Mouse (Mus musculus) embryonic facial prominence, embryonic 15.5 days (tissue): ENCODE measurements around the gene Tchp. TPM values are rescaled to one million over a fixed set of nuclear protein-coding genes. Genes with fewer than 3 reads are reported as not detected.

Experiments
- ATAC-seq: fragments of 200-750 bp; cut with Nextera tagmentation; 2 replicates; pipeline ENCODE4 v1.8.0; 2017; ENCODE audit warnings: low read depth, moderate TSS enrichment; ENCODE audit not compliant: insufficient number of reproducible peaks, low FRiP score, low TSS enrichment
- H3K27ac ChIP-seq: fragments of 300-500 bp; sonication (generic); replicated peaks from 2 replicates; pipeline ENCODE4 v1.5.1; 2015; ENCODE audit warnings: mild to moderate bottlenecking, inconsistent platforms
- H3K27me3 ChIP-seq: fragments of 300-500 bp; sonication (generic); 2 replicates; pipeline ENCODE4 v1.6.1; 2015; ENCODE audit warnings: inconsistent platforms
- H3K36me3 ChIP-seq: fragments of 300-500 bp; sonication (generic); 2 replicates; pipeline ENCODE4 v1.6.1; 2015; ENCODE audit warnings: mild to moderate bottlenecking, inconsistent platforms
- H3K4me1 ChIP-seq: fragments of 300-500 bp; sonication (generic); 2 replicates; pipeline ENCODE4 v1.6.1; 2015; ENCODE audit warnings: inconsistent platforms
- H3K4me2 ChIP-seq: fragments of 300-500 bp; sonication (generic); replicated peaks from 2 replicates; pipeline ENCODE4 v1.6.1; 2015; ENCODE audit warnings: mild to moderate bottlenecking, inconsistent platforms
- H3K4me3 ChIP-seq: fragments of 300-500 bp; sonication (generic); replicated peaks from 2 replicates; pipeline ENCODE4 v1.5.1; 2015; ENCODE audit warnings: mild to moderate bottlenecking, inconsistent platforms
- H3K9ac ChIP-seq: fragments of 300-500 bp; sonication (generic); 2 replicates; pipeline ENCODE4 v1.6.1; 2015; ENCODE audit warnings: inconsistent platforms
- H3K9me3 ChIP-seq: fragments of 300-500 bp; sonication (generic); replicated peaks from 2 replicates; pipeline ENCODE4 v1.6.1; 2016; ENCODE audit warnings: inconsistent platforms
- WGBS: fragments of 180-500 bp; shearing (Covaris S2); methylation state at CpG from one replicate; pipeline ENCODE4 v1.1.7; 2015; 5-methylcytosine and 5-hydroxymethylcytosine counted together
- polyA plus RNA-seq: library from polyadenylated mRNA; unstranded; fragments of >200 nt; fragmentation: Nextera tagmentation; extraction: Ambion mirVana; gene quantifications from 2 replicates; pipeline ENCODE4 v1.2.1, GENCODE M21; 2015

Gene Tchp
- polyA plus RNA-seq, 1 experiment from 2014 or later = 17.4 TPM

GRCm38 (mm10) chr5:114698044-114698746 is 9.4 kb upstream of the Tchp start:
- Histone ChIP-seq H3K4me2 (no peak overlapping the region), H3K9ac (no peak overlapping the region), H3K27ac (no peak overlapping the region), H3K27me3 (no peaks in the 10 kb centered on the region), H3K9me3 (no peaks in the 10 kb centered on the region), H3K4me1 (no peaks in the 10 kb centered on the region), H3K4me3 (no peak overlapping the region), H3K36me3 (no peaks in the 10 kb centered on the region)
- WGBS = 84% methylated on average over 19 of the region's 19 CpGs
- ATAC-seq = no peak

- H3K4me1 ChIP-seq = no peaks in the 10 kb centered on the region
- no peaks in the 10 kb centered on the region for H3K9me3 ChIP-seq
- H3K4me3 ChIP-seq = no peak overlapping the region
- H3K9ac ChIP-seq = no peak overlapping the region
- H3K27me3 ChIP-seq = no peaks in the 10 kb centered on the region
- no peak overlapping the region for H3K4me2 ChIP-seq
- H3K27ac ChIP-seq = no peak overlapping the region
- H3K36me3 ChIP-seq = no peaks in the 10 kb centered on the region
- ATAC-seq = no peak
- 55% methylated on average over 7 of the region's 7 CpGs for WGBS
Measured at GRCm38 (mm10) chr5:114699015-114699414, 8.5 kb upstream of the Tchp start.

GRCm38 (mm10) chr5:114702403-114703392 is 4.9 kb upstream of the Tchp start:
- no peaks in the 10 kb centered on the region for H3K4me1 ChIP-seq
- H3K4me3 ChIP-seq = no peak overlapping the region
- H3K4me2 ChIP-seq = no peak overlapping the region
- WGBS = 60% methylated on average over 14 of the region's 14 CpGs
- H3K9me3 ChIP-seq = no peaks in the 10 kb centered on the region
- no peak overlapping the region for H3K9ac ChIP-seq
- H3K36me3 ChIP-seq = no peaks in the 10 kb centered on the region
- H3K27me3 ChIP-seq = no peaks in the 10 kb centered on the region
- ATAC-seq = no peak
- no peak overlapping the region for H3K27ac ChIP-seq

- Histone ChIP-seq H3K27ac (no peak overlapping the region), H3K27me3 (no peaks in the 10 kb centered on the region), H3K9me3 (no peaks in the 10 kb centered on the region), H3K4me1 (peaks cover 9% of the 10 kb centered on the region), H3K9ac (peak overlapping the region; percentile 69), H3K36me3 (peaks cover 39% of the 10 kb centered on the region), H3K4me3 (peak overlapping the region; percentile 87), H3K4me2 (peak overlapping the region; percentile 84)
- no peak for ATAC-seq
- WGBS = 47% methylated on average over 15 of the region's 15 CpGs
Measured at GRCm38 (mm10) chr5:114708491-114708890, 931 bp downstream of the Tchp start.

- no peak overlapping the region for H3K9ac ChIP-seq
- H3K9me3 ChIP-seq = no peaks in the 10 kb centered on the region
- ATAC-seq = no peak
- 87% methylated on average over 21 of the region's 21 CpGs for WGBS
- H3K4me2 ChIP-seq = no peak overlapping the region
- peaks cover 48% of the 10 kb centered on the region for H3K36me3 ChIP-seq
- H3K4me1 ChIP-seq = peaks cover 9% of the 10 kb centered on the region
- no peak overlapping the region for H3K27ac ChIP-seq
- H3K4me3 ChIP-seq = no peak overlapping the region
- no peaks in the 10 kb centered on the region for H3K27me3 ChIP-seq
Measured at GRCm38 (mm10) chr5:114709357-114709756, 1.8 kb downstream of the Tchp start.

GRCm38 (mm10) chr5:114714551-114714950 is 7.0 kb downstream of the Tchp start:
- Histone ChIP-seq H3K4me2 (no peak overlapping the region), H3K9me3 (no peaks in the 10 kb centered on the region), H3K9ac (no peak overlapping the region), H3K27me3 (no peaks in the 10 kb centered on the region), H3K4me3 (no peak overlapping the region), H3K27ac (no peak overlapping the region), H3K36me3 (peaks cover 93% of the 10 kb centered on the region), H3K4me1 (no peaks in the 10 kb centered on the region)
- 89% methylated on average over 18 of the region's 18 CpGs for WGBS
- no peak for ATAC-seq

- no peak overlapping the region for H3K27ac ChIP-seq
- no peak overlapping the region for H3K4me2 ChIP-seq
- H3K9ac ChIP-seq = no peak overlapping the region
- no peak for ATAC-seq
- H3K9me3 ChIP-seq = no peaks in the 10 kb centered on the region
- no peaks in the 10 kb centered on the region for H3K27me3 ChIP-seq
- H3K36me3 ChIP-seq = peaks cover 98% of the 10 kb centered on the region
- H3K4me1 ChIP-seq = no peaks in the 10 kb centered on the region
- 83% methylated on average over 12 of the region's 12 CpGs for WGBS
- H3K4me3 ChIP-seq = no peak overlapping the region
Measured at GRCm38 (mm10) chr5:114717292-114717691, 9.7 kb downstream of the Tchp start.

- H3K27ac ChIP-seq = no peak overlapping the region
- WGBS = 91% methylated on average over 8 of the region's 8 CpGs
- H3K36me3 ChIP-seq = peaks cover 93% of the 10 kb centered on the region
- no peaks in the 10 kb centered on the region for H3K27me3 ChIP-seq
- ATAC-seq = no peak
- no peak overlapping the region for H3K4me2 ChIP-seq
- H3K4me1 ChIP-seq = no peaks in the 10 kb centered on the region
- H3K4me3 ChIP-seq = no peak overlapping the region
- H3K9me3 ChIP-seq = no peaks in the 10 kb centered on the region
- no peak overlapping the region for H3K9ac ChIP-seq
Measured at GRCm38 (mm10) chr5:114717937-114718336, 10.4 kb downstream of the Tchp start.

- Histone ChIP-seq H3K9ac (no peak overlapping the region), H3K27me3 (no peaks in the 10 kb centered on the region), H3K36me3 (peaks cover 87% of the 10 kb centered on the region), H3K27ac (no peak overlapping the region), H3K4me1 (no peaks in the 10 kb centered on the region), H3K4me2 (no peak overlapping the region), H3K4me3 (no peak overlapping the region), H3K9me3 (no peaks in the 10 kb centered on the region)
- no peak for ATAC-seq
- 90% methylated on average over 13 of the region's 13 CpGs for WGBS
Measured at GRCm38 (mm10) chr5:114718483-114718882, 10.9 kb downstream of the Tchp start.

- Histone ChIP-seq H3K4me1 (no peaks in the 10 kb centered on the region), H3K36me3 (peaks cover 84% of the 10 kb centered on the region), H3K4me2 (no peak overlapping the region), H3K9me3 (no peaks in the 10 kb centered on the region), H3K27ac (no peak overlapping the region), H3K9ac (no peak overlapping the region), H3K27me3 (no peaks in the 10 kb centered on the region), H3K4me3 (no peak overlapping the region)
- no peak for ATAC-seq
- WGBS = 89% methylated on average over 20 of the region's 20 CpGs
Measured at GRCm38 (mm10) chr5:114719003-114719927, 11.7 kb downstream of the Tchp start.

- H3K36me3 ChIP-seq = peaks cover 80% of the 10 kb centered on the region
- ATAC-seq = no peak
- H3K9ac ChIP-seq = no peak overlapping the region
- H3K9me3 ChIP-seq = no peaks in the 10 kb centered on the region
- H3K4me3 ChIP-seq = no peak overlapping the region
- H3K4me1 ChIP-seq = no peaks in the 10 kb centered on the region
- no peaks in the 10 kb centered on the region for H3K27me3 ChIP-seq
- H3K4me2 ChIP-seq = no peak overlapping the region
- no peak overlapping the region for H3K27ac ChIP-seq
- 93% methylated on average over 6 of the region's 6 CpGs for WGBS
Measured at GRCm38 (mm10) chr5:114719928-114720270, 12.3 kb downstream of the Tchp start.
